In the genomic region with DNA sequence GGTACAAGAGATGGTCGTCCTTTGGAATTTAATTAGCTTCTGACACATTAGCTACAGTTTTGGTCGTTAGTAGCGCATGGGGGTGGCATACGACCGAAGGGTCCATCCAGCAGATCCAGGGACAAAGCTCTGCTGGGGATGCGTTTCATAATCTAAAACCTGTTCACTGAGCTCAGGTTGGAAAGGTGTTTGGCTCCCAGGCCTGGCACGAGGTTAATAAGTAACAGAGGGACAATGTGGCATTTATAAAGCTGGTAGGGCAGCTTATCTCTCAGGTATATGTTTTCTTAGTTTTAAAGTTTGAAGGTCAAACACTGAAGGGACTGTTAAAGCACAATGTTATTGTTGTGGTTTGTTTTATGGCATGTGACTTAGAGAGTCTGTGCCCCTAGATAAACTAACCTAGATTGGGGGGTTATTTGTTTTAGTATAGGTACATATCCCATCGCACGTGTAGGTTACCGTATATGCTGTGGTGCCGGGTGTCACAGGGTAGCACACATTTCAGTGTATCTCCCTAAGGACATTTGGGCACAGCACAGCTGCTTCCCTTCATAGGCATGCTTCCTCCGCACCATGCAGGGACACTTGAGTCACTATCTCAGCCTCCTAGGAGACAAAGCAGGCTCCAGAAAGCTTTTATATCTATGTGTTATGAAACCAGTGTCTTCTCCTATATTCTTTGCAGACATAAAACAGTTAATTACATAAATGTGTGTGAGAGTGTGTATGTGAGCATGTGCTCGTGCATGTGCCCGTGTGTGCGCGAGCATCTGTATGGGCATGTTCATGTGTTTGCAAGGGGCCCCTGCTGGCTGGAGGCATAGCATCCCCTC, we compare ENCODE assay signal across 13 mouse cellular contexts. TPM values are rescaled to one million over a fixed set of nuclear protein-coding genes. Genes with fewer than 3 reads are reported as not detected.
DNase-seq lines count a peak whose midpoint lies in the region; ATAC-seq and TF ChIP-seq lines count a peak whose summit lies in the region.
"Had no signal": no experiment of that assay in that cellular context is flagged by ENCODE, and none has a peak within 500 bp of the region (broad histone marks: within the 10 kb centered on the region; RNA-seq: fewer than 3 reads in every experiment).

No protein-coding gene starts in this region.

- peak; percentile 52 for DNase-seq in lung, embryonic 14.5 days
- DNase-seq in lung, postnatal 4 days: no peak
- peak; percentile 26 to 63 for DNase-seq in kidney, postnatal 25 days
- DNase-seq in adrenal gland, postnatal 25 days: no peak
- no peak for DNase-seq in adrenal gland, adult (ENCODE audit: inconsistent age in 2 of 2, low spot score in 1 of 2)
- DNase-seq: retina, postnatal 1 day; thymus, postnatal 4 days had no signal

- no peak overlapping the region for H3K4me3 ChIP-seq in lung, embryonic 14.5 days (ENCODE audit: low read depth, low read length)
- no peak overlapping the region for H3K4me3 ChIP-seq in intestine, embryonic 15.5 days (replicated peaks)
- peak overlapping the region; percentile 40 for H3K4me3 ChIP-seq in olfactory bulb, adult 2 months (ENCODE audit: insufficient read depth, low read depth, low read length)
- H3K4me3 ChIP-seq: embryonic facial prominence, embryonic 12.5 days; midbrain, embryonic 10.5 days had no signal

- 68% methylated on average over 16 of the region's 16 CpGs for whole genome bisulfite sequencing in lung, embryonic 14.5 days
- 61% methylated on average over 16 of the region's 16 CpGs for WGBS in intestine, embryonic 15.5 days
- 48% methylated on average over 16 of the region's 16 CpGs for WGBS in olfactory bulb, adult 2 months

- no peaks in the 10 kb centered on the region for H3K9me3 ChIP-seq in lung, embryonic 14.5 days (ENCODE audit: low read depth, low read length)
- no peaks in the 10 kb centered on the region for H3K9me3 ChIP-seq in intestine, embryonic 15.5 days
- H3K9me3 ChIP-seq: embryonic facial prominence, embryonic 12.5 days; midbrain, embryonic 10.5 days had no signal

- no peak for TF ChIP-seq CTCF in lung, embryonic 14.5 days (IDR thresholded peaks at IDR 0.05; ENCODE audit: low read depth)
- no peak for TF ChIP-seq CTCF in olfactory bulb, adult 2 months (IDR thresholded peaks at IDR 0.05; ENCODE audit: insufficient read depth, low read depth, low read length)

- ATAC-seq in lung, embryonic 14.5 days (ENCODE audit: insufficient read depth): no peak
- ATAC-seq in intestine, embryonic 15.5 days: peak; percentile 86

- no peak overlapping the region for H3K27ac ChIP-seq in lung, embryonic 14.5 days (ENCODE audit: low read depth)
- H3K27ac ChIP-seq in intestine, embryonic 15.5 days: peak overlapping the region; percentile 80
- peak overlapping the region; percentile 83 for H3K27ac ChIP-seq in olfactory bulb, adult 2 months (ENCODE audit: insufficient read depth, low read depth, low read length)
- H3K27ac ChIP-seq: embryonic facial prominence, embryonic 12.5 days; midbrain, embryonic 10.5 days had no signal

- TF ChIP-seq POLR2A in olfactory bulb, adult 2 months (IDR thresholded peaks at IDR 0.05; ENCODE audit: insufficient read depth, low read depth, low read length): no peak

- H3K27me3 ChIP-seq in lung, embryonic 14.5 days (ENCODE audit: insufficient read depth, low read length): no peaks in the 10 kb centered on the region
- H3K27me3 ChIP-seq in intestine, embryonic 15.5 days (replicated peaks): no peaks in the 10 kb centered on the region
- H3K27me3 ChIP-seq: embryonic facial prominence, embryonic 12.5 days had no signal

- H3K36me3 ChIP-seq in lung, embryonic 14.5 days (ENCODE audit: insufficient read depth): no peaks in the 10 kb centered on the region
- no peaks in the 10 kb centered on the region for H3K36me3 ChIP-seq in intestine, embryonic 15.5 days
- H3K36me3 ChIP-seq: embryonic facial prominence, embryonic 12.5 days; midbrain, embryonic 10.5 days had no signal

- no peak overlapping the region for H3K4me2 ChIP-seq in lung, embryonic 14.5 days
- H3K4me2 ChIP-seq in intestine, embryonic 15.5 days (replicated peaks): peak overlapping the region; percentile 92
- H3K4me2 ChIP-seq: embryonic facial prominence, embryonic 12.5 days had no signal

- 0 out of 2 replicates have a peak, but pooled peaks cover 2% of the 10 kb centered on the region for H3K4me1 ChIP-seq in lung, embryonic 14.5 days (ENCODE audit: insufficient read depth)
- 0 out of 2 replicates have a peak, but pooled peaks cover 10% of the 10 kb centered on the region for H3K4me1 ChIP-seq in intestine, embryonic 15.5 days (replicated peaks)
- peaks cover 20% of the 10 kb centered on the region for H3K4me1 ChIP-seq in olfactory bulb, adult 2 months (ENCODE audit: control insufficient read depth, insufficient read depth, low read length)
- H3K4me1 ChIP-seq: embryonic facial prominence, embryonic 12.5 days had no signal

- H3K9ac ChIP-seq in lung, embryonic 14.5 days: no peak overlapping the region
- no peak overlapping the region for H3K9ac ChIP-seq in intestine, embryonic 15.5 days
- H3K9ac ChIP-seq: embryonic facial prominence, embryonic 12.5 days had no signal

RNA-seq across cellular contexts. Expression of a gene that starts 2.5 kb away (rescaled TPM):
- 2.5 and 2.7 TPM in 2 replicates for polyA plus RNA-seq in lung, embryonic 14.5 days (2014; fragmentation: Nextera tagmentation; extraction: Ambion mirVana)
- 45.1 and 58.0 TPM in 2 replicates for polyA plus RNA-seq in intestine, embryonic 15.5 days (2015; fragmentation: Nextera tagmentation; extraction: Ambion mirVana)
- polyA plus RNA-seq in olfactory bulb, adult 2 months (2012; ENCODE audit: insufficient read depth, insufficient read length, low replicate concordance, missing spikeins): not detected in 2 replicates
- 16.4 and 23.9 TPM in 2 replicates for total RNA-seq in adrenal gland, postnatal 25 days (2021)

RNA-seq across cellular contexts. Expression of a gene that starts 2.6 kb away (rescaled TPM):
- 22.4 and 25.2 TPM in 2 replicates for polyA plus RNA-seq in lung, embryonic 14.5 days (2014; fragmentation: Nextera tagmentation; extraction: Ambion mirVana)
- polyA plus RNA-seq in intestine, embryonic 15.5 days (2015; fragmentation: Nextera tagmentation; extraction: Ambion mirVana): 36.3 and 42.0 TPM in 2 replicates
- polyA plus RNA-seq in olfactory bulb, adult 2 months (2012; ENCODE audit: insufficient read depth, insufficient read length, low replicate concordance, missing spikeins): 357 TPM in 1 of 2 replicates, not detected in the other
- total RNA-seq in adrenal gland, postnatal 25 days (2021): 18.1 and 32.1 TPM in 2 replicates

RNA-seq across cellular contexts. Expression of a gene that starts 53.8 kb away (rescaled TPM):
- polyA plus RNA-seq in lung, embryonic 14.5 days (2014; fragmentation: Nextera tagmentation; extraction: Ambion mirVana): 6.0 and 7.7 TPM in 2 replicates
- 0.41 and 0.47 TPM in 2 replicates for polyA plus RNA-seq in intestine, embryonic 15.5 days (2015; fragmentation: Nextera tagmentation; extraction: Ambion mirVana)
- not detected in 2 replicates for polyA plus RNA-seq in olfactory bulb, adult 2 months (2012; ENCODE audit: insufficient read depth, insufficient read length, low replicate concordance, missing spikeins)
- not detected in 2 replicates for total RNA-seq in adrenal gland, postnatal 25 days (2021)
- total RNA-seq: adrenal gland, postnatal 4 days; layer of hippocampus, postnatal 10 days had no signal

Comparison
In these comparisons a context has a peak if more than half of its experiments do, and no peak if none do; other contexts are left out.
1. DNase-seq: peak in lung, embryonic 14.5 days (single experiment) and kidney, postnatal 25 days (2 of 2); none in lung, postnatal 4 days (0 of 2), adrenal gland, postnatal 25 days (single experiment) and adrenal gland, adult (0 of 2).